Mouse (Mus musculus): Measurements from ENCODE around the gene Agap1. TPM values are rescaled to one million over a fixed set of nuclear protein-coding genes. Genes with fewer than 3 reads are reported as not detected.

Gene Agap1
- polyA plus RNA-seq, 1 experiment = 30.0 TPM

DNA sequence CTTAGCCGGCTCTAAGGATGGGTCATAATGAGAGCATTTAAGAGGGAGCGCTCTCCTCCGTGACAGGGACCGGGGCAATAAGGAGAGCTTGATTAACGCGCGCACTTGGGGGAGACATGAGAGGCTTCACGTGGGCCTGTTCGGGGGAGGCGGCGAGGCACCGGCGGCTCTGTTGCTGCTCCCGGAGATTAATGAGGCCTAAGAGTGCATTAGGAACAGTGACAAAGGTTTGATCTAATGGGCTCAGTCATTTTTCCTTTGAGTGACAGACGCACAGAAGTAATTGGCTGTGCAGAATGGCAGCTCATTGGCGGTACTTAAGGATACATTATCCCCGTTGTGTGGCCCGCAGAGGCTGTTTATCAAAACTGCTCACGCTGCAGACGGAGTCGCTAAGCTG, 296.3 kb downstream of the Agap1 start:
- 58% methylated on average over 21 of the region's 21 CpGs for WGBS
- TF ChIP-seq POLR2A (IDR thresholded peaks at IDR 0.05; ENCODE audit: insufficient read depth, low read depth, low read length) (no peak), CTCF (IDR thresholded peaks at IDR 0.05; ENCODE audit: insufficient read depth, low read depth, low read length) (no peak)
- H3K27ac ChIP-seq (ENCODE audit: insufficient read depth, low read depth, low read length) = no peak overlapping the region
- H3K4me3 ChIP-seq (ENCODE audit: insufficient read depth, low read depth, low read length) = no peak overlapping the region
- H3K4me1 ChIP-seq (ENCODE audit: control insufficient read depth, insufficient read depth, low read length) = peaks cover 2% of the 10 kb centered on the region; the same call in 1 of the 2 replicates

GRCm38 (mm10) chr1:89751344-89751743, 296.7 kb downstream of the Agap1 start:
- peaks cover 2% of the 10 kb centered on the region; the same call in 1 of the 2 replicates for H3K4me1 ChIP-seq (ENCODE audit: control insufficient read depth, insufficient read depth, low read length)
- TF ChIP-seq CTCF (IDR thresholded peaks at IDR 0.05; ENCODE audit: insufficient read depth, low read depth, low read length) = no peak
- no peak for TF ChIP-seq POLR2A (IDR thresholded peaks at IDR 0.05; ENCODE audit: insufficient read depth, low read depth, low read length)
- WGBS = 77% methylated on average over 11 of the region's 11 CpGs
- H3K4me3 ChIP-seq (ENCODE audit: insufficient read depth, low read depth, low read length) = no peak overlapping the region
- no peak overlapping the region for H3K27ac ChIP-seq (ENCODE audit: insufficient read depth, low read depth, low read length)

GRCm38 (mm10) chr1:89752659-89753058, 298.1 kb downstream of the Agap1 start:
- TF ChIP-seq POLR2A (IDR thresholded peaks at IDR 0.05; ENCODE audit: insufficient read depth, low read depth, low read length) (no peak), CTCF (IDR thresholded peaks at IDR 0.05; ENCODE audit: insufficient read depth, low read depth, low read length) (no peak)
- Histone ChIP-seq H3K4me3 (ENCODE audit: insufficient read depth, low read depth, low read length) (no peak overlapping the region), H3K4me1 (ENCODE audit: control insufficient read depth, insufficient read depth, low read length) (peaks cover 2% of the 10 kb centered on the region; the same call in 1 of the 2 replicates), H3K27ac (ENCODE audit: insufficient read depth, low read depth, low read length) (no peak overlapping the region)
- WGBS = 98% methylated on average over 3 of the region's 3 CpGs

GRCm38 (mm10) chr1:89755358-89755757, 300.8 kb downstream of the Agap1 start:
- Histone ChIP-seq H3K4me1 (ENCODE audit: control insufficient read depth, insufficient read depth, low read length) (peaks cover 2% of the 10 kb centered on the region; the same call in 1 of the 2 replicates), H3K4me3 (ENCODE audit: insufficient read depth, low read depth, low read length) (no peak overlapping the region), H3K27ac (ENCODE audit: insufficient read depth, low read depth, low read length) (no peak overlapping the region)
- 85% methylated on average over 12 of the region's 12 CpGs for WGBS
- TF ChIP-seq CTCF (IDR thresholded peaks at IDR 0.05; ENCODE audit: insufficient read depth, low read depth, low read length) (no peak), POLR2A (IDR thresholded peaks at IDR 0.05; ENCODE audit: insufficient read depth, low read depth, low read length) (no peak)

DNA sequence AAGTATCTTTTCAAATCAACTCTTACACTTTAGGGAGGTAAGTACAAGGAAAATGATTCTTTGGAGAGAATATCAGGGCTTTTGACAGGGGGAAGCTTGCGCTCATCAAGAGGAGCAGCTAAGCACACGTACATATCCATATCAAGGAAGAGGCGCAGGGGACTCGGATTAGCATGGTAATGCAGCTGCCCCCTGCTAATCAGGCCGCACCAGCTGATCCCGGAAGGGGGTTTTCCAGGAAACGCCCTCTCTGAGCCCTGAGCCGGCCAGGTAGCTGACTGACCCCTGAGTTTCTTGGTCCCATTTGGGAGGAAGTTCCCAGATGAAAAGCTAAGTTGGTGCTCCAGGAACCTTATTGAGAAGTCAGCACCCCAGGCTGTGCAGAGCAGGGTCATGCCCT, 301.8 kb downstream of the Agap1 start:
- H3K4me3 ChIP-seq (ENCODE audit: insufficient read depth, low read depth, low read length) = no peak overlapping the region
- TF ChIP-seq POLR2A (IDR thresholded peaks at IDR 0.05; ENCODE audit: insufficient read depth, low read depth, low read length) (no peak), CTCF (IDR thresholded peaks at IDR 0.05; ENCODE audit: insufficient read depth, low read depth, low read length) (no peak)
- H3K4me1 ChIP-seq (ENCODE audit: control insufficient read depth, insufficient read depth, low read length) = no peaks in the 10 kb centered on the region
- WGBS = 91% methylated on average over 8 of the region's 8 CpGs
- no peak overlapping the region for H3K27ac ChIP-seq (ENCODE audit: insufficient read depth, low read depth, low read length)

DNA sequence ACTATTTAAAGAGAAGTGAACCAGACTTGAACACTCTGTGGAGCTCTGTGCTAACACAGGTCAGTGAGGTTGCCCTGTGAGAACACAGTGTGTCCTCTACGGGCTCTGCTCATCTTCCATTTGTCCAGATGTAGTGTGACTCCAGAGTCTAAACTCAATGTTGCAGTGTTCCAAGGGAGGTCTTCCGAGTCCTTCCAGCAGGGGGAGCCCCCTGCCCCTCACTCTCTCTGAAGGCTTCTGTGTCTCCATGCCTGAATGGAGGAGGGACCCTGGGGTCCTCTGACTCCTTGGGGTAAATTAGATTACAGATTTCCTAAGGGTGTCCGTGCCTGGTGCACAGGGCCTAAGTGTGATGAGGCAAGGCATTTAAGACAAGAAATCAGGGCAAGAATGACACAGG, 302.9 kb downstream of the Agap1 start:
- no peak overlapping the region for H3K27ac ChIP-seq (ENCODE audit: insufficient read depth, low read depth, low read length)
- WGBS = 75% methylated on average over 3 of the region's 3 CpGs
- TF ChIP-seq CTCF (IDR thresholded peaks at IDR 0.05; ENCODE audit: insufficient read depth, low read depth, low read length) (no peak), POLR2A (IDR thresholded peaks at IDR 0.05; ENCODE audit: insufficient read depth, low read depth, low read length) (no peak)
- no peaks in the 10 kb centered on the region for H3K4me1 ChIP-seq (ENCODE audit: control insufficient read depth, insufficient read depth, low read length)
- no peak overlapping the region for H3K4me3 ChIP-seq (ENCODE audit: insufficient read depth, low read depth, low read length)

DNA sequence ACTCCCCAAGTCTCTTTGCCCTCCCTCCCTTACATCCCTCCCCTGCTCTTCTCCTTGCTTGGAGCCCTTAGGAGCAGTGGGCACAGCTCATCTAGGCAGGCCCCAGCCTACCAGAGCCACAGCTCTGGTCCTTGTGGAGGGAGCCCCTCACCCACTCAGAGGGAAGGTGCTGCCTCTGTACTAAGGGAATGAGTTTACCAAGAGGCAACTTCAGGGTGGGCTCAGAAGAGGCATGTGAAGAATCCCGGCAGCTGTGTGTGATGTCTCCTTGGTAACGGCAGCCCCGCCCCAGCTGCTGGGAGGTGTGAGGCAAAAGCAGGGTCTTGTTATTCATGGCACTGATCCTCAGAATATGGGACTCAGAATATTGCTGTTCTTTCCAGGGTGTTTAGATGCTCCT, 309.3 kb downstream of the Agap1 start:
- TF ChIP-seq CTCF (IDR thresholded peaks at IDR 0.05; ENCODE audit: insufficient read depth, low read depth, low read length) = no peak
- no peak for TF ChIP-seq POLR2A (IDR thresholded peaks at IDR 0.05; ENCODE audit: insufficient read depth, low read depth, low read length)
- H3K4me1 ChIP-seq (ENCODE audit: control insufficient read depth, insufficient read depth, low read length) = peaks cover 4% of the 10 kb centered on the region; the same call in 1 of the 2 replicates
- no peak overlapping the region for H3K27ac ChIP-seq (ENCODE audit: insufficient read depth, low read depth, low read length)
- no peak overlapping the region for H3K4me3 ChIP-seq (ENCODE audit: insufficient read depth, low read depth, low read length)
- WGBS = 67% methylated on average over 3 of the region's 3 CpGs

DNA sequence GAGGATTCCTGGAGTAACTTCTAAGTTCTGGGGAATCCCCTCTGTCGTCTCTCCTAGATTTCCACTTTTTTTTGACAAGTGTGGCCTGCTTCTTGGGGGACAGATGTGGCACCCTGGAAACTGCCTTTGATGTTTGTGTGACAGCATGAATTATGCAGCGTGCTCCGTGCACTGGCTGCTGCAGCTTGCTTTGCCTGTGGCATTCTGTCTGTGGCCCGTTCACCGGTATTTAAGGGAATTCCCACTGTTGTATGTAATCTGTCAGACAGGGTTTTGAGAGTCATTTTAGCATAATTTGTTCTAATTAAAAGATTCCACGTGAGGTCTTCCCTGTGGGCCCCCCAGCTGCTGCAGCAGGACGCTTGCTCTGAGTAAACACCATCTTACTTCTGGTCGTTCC, 312.3 kb downstream of the Agap1 start:
- TF ChIP-seq CTCF (IDR thresholded peaks at IDR 0.05; ENCODE audit: insufficient read depth, low read depth, low read length) (no peak), POLR2A (IDR thresholded peaks at IDR 0.05; ENCODE audit: insufficient read depth, low read depth, low read length) (no peak)
- no peak overlapping the region for H3K27ac ChIP-seq (ENCODE audit: insufficient read depth, low read depth, low read length)
- no peak overlapping the region for H3K4me3 ChIP-seq (ENCODE audit: insufficient read depth, low read depth, low read length)
- peaks cover 4% of the 10 kb centered on the region; the same call in 1 of the 2 replicates for H3K4me1 ChIP-seq (ENCODE audit: control insufficient read depth, insufficient read depth, low read length)
- 84% methylated on average over 8 of the region's 8 CpGs for WGBS

DNA sequence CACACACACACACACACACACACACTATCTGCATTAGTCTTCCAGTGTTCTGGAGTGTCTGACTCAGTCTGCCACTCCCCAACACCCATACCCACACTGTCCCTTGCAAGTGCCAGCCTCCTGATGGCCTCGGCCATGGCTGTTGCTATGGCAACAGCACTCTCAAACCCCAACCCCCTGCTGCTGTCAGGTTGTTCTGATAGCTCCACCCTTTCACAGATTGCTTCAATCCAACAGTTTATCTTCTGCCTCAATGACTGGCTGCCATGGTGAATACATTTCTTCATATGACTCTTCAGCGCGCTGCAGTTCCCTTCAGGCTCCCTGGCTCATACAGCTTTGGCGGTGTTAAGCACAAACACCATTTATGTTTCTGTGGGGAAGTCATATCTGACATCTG, 315.0 kb downstream of the Agap1 start:
- H3K27ac ChIP-seq (ENCODE audit: insufficient read depth, low read depth, low read length) = no peak overlapping the region
- H3K4me3 ChIP-seq (ENCODE audit: insufficient read depth, low read depth, low read length) = no peak overlapping the region
- no peaks in the 10 kb centered on the region for H3K4me1 ChIP-seq (ENCODE audit: control insufficient read depth, insufficient read depth, low read length)
- TF ChIP-seq CTCF (IDR thresholded peaks at IDR 0.05; ENCODE audit: insufficient read depth, low read depth, low read length) = no peak
- no peak for TF ChIP-seq POLR2A (IDR thresholded peaks at IDR 0.05; ENCODE audit: insufficient read depth, low read depth, low read length)
- 82% methylated on average over 4 of the region's 4 CpGs for WGBS

GRCm38 (mm10) chr1:89770298-89770697, 315.7 kb downstream of the Agap1 start:
- no peak overlapping the region for H3K4me3 ChIP-seq (ENCODE audit: insufficient read depth, low read depth, low read length)
- no peaks in the 10 kb centered on the region for H3K4me1 ChIP-seq (ENCODE audit: control insufficient read depth, insufficient read depth, low read length)
- WGBS = 82% methylated on average over 1 of the region's 1 CpGs
- H3K27ac ChIP-seq (ENCODE audit: insufficient read depth, low read depth, low read length) = no peak overlapping the region
- no peak for TF ChIP-seq POLR2A (IDR thresholded peaks at IDR 0.05; ENCODE audit: insufficient read depth, low read depth, low read length)
- TF ChIP-seq CTCF (IDR thresholded peaks at IDR 0.05; ENCODE audit: insufficient read depth, low read depth, low read length) = no peak
